Mouse (Mus musculus): ENCODE results near the gene Vdr.
A peak's percentile ranks its signal among the peaks of the same experiment; 100 is the strongest.

The Vdr gene

DNA sequence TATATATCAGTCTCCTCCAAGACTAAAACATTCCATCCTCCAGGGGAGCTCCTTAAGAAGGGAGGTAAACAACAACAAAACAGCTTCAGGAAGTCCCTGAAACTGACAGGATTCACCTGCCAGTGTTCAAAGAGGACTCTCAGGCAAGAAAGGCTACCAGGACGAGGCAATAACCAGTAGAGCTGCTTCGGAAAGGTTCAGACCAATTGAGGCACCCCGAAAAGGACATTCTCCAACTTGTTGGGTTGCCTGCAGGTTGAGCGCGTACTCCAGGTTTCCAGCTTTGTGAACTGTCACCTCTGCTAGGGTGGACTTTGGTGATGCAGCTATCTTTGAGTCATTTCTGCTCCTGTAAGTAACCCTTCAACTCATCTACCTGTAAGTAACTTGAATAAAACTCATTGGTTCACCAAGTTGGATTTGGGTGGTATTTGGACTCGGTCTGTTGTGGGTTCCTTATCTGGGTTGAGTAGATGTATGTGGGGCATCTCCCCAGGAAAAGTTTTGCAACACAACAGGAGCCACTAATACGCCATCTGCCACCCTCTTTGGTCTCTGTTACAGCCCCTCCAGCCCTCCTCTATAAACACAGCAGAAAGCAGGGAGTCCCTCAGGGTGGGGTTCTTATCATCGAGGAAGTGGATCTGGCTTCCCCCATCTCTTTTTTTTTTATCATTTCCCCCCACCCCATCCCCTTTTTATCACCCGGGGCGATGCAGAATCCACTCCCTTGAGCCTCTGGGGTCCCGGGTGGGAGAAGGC, 64.1 kb downstream of the Vdr start:
- DNase-seq (ENCODE audit: low spot score): no peak

DNA sequence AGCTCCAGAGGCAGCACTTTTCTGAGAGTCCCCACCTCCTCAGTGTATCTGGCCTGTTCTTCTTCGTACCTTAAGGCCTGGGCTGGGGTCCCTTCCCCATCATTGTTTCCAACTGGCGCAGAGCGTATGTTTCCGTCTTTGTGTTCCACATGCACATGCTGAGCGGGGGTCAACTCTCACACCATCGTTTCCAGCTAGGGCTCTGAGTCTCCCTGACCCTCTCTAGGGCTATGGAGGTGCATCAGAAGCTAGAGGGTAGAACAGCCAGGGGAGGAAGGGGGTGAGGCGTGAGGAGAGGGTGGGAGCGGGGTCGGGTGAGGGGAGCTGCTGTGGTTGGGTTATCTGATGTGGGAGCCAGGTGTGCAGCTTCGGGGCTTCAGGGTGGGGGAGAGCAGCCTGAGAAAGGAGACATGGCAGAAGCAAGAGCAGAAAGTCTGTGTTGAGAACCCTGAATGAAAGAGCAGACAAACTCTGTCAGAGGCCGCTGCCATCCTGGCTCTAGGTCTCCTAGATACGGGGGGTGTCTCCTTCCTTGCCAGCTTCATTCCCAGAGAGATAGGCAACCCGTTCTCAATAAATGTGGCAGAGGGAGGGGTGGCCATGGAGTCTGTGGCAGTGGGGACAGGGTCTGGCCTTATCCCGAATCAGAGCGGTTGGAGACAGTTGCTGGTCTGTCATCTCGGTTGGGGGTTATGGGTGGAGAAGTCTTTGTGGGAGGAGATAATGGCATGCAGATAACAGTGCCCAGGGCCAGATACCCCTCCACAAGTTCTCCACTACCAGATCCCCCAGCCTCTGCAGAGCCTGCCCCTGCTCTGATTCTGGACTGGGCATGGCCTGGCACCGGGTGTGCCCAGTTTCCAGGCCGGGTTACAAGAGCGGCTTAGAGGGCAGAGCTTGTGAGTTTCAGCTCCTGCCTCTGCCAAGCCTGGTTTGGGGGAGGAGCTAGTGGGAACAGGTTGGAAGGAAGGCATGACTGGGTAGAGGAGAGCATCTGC, 66.1 kb downstream of the Vdr start, which contains the start of gene Hdac7:
TSS of gene Hdac7 (minus strand) at position 466 of the 998 bp plus-strand sequence.
- no peak for DNase-seq (ENCODE audit: low spot score)

DNA sequence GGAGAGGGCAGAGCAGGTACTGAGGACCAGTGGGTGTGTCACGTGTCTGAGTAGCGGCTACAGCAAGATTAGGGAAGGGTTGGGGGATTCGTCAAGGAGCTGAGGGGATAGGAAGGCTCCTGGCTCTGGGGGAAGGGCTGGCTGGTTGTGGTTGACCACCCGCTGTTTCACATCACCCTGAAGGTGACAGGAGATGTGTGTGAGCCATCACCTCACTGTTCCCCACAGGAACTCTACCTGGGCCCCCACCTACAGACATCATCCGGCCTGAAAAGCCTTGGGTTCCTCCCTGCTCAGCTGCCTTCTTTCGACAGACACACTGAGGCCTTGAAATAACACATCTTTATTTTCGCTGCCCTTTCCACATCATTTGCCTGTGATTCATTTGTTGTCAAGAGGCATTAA, 67.2 kb downstream of the Vdr start:
- no peak for DNase-seq (ENCODE audit: low spot score)

DNA sequence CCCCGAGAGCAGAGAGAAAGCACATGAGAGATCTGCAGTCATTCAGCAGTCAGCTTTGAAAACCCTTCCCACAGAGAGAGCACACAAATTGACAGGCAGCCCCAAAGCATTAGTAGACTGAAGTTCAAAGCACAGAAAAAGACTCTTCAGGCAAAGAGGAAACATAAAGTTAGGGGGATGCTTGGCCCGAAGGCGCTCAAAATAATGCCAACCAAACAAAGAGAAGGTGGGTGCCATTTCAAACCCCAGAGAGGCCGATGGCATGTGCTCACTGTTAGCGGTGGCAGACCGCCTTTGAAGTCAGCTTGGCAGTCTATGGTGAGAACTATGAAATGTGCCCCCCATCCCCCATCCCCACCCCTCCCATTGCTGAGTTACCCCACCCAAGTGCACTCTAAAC, 68.4 kb downstream of the Vdr start:
- DNase-seq (ENCODE audit: low spot score): no peak

DNA sequence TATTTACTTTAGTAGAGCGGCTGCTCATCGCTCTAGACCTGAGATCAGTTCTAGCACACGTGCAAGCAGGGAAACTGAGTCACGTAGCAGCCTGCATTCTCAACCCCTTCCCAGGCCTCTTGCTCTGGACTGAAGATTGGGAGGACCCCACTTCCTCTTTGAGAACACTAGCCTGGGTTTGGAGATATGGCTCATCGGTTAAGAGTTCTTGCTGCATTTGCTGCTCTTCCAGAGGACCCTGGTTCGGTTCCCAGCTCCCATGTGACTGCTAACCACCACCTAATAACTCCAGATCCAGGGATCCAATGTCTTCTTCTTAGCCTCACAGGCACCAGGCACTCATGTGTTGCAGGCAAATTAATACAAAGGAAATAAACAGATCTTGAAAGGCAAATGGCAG, 69.0 kb downstream of the Vdr start:
- DNase-seq (ENCODE audit: low spot score): no peak

DNA sequence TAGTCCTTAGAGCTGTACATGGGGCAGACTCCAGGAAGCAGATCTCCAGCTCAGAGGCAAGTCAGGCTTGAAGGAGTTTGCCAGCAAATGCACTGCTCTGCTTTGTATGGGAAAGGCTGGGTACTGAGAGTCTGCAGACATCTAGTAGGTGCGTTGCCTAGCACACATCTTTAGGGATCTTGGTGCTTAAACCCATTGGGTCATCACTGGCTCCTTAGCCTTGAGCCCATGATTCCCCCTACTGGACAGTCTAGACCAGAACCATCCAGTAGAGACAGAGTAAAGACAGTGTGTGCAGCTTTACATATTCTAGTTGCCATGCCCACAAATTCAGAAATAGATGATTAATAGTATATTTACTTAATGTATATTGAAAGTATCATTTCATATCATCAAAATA, 69.6 kb downstream of the Vdr start:
- DNase-seq (ENCODE audit: low spot score): no peak

DNA sequence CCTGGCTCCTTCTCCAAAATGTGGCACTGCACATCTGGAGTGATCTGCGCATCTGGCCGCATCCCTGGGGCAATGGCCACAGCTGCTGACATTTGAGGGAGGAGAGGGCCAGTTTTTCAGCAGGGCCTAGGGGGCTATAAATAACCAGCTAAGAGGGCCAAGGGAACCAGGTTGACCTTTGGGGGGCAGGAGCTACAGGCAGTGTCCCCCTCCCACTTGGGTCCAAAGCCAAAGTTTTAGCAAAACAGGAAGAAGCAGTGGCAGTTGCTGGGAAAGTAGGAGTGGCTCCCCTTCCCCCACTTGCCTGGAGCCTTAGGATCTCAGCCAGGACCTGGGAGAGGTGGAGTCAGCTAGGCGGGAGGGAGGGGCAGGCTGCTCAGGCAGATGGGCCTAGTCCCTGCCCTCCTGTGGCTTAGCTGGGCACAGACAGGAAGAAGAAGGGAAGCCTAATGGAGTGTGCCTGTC, 70.4 kb downstream of the Vdr start:
- DNase-seq (ENCODE audit: low spot score): peak; percentile 45

DNA sequence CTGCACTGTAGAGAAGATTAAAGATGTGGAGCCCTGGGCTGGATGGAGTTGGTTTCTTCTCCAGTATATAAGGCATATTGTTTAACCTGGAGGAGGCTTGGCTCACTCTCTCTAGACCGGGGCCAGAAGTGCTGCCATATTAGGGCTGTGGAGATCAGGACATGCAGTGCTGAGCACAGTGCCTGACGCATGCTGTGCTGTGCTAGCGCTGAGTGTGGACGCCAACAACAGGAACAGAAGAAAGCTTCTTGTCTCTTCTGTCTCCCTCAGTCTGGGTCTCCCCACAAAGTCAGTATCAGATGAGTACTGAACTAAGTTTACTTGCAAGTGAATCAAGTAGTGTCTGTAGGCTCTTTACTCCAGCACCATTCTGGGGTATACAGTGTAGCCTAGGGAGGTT, 71.0 kb downstream of the Vdr start:
- DNase-seq (ENCODE audit: low spot score): no peak

DNA sequence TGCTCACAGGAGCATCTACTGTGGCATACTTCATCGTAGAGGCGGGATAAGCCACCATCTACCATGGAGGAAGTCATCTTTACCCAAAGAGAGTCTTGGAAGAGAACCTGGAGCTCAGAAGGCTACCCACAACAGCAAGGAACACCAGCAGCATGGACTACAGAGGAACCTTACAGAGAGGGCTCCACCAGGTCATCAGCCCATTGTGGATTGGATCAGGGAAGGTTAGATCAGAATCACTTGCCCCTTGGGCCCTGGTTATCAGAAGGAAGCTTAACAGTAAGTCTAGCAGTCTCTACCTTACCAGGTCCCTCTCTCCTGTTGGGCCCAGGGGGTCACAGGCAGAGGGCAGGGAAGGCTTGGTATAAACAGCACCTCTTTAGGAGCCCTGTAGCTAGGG, 71.4 kb downstream of the Vdr start:
- no peak for DNase-seq (ENCODE audit: low spot score)

DNA sequence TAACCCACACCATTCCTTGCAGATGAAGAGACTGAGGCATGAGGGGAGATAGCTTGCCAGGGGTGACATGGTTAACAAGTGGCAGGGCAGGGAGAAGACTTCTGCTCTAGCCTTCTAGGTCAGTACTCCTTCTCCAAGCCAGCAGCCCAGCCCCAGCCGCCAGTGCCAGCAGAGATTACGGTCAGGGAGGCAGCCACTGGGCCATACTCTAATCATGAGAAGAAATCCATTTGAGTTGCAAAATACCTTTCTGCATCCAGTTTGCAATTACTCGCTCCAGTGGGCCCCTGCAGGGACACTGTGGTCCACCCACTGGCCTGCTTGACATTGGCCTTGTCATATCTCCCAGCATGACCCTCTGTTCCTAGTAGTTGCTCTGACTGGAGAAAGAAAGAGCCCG, 72.0 kb downstream of the Vdr start:
- DNase-seq (ENCODE audit: low spot score): peak; percentile 77

DNA sequence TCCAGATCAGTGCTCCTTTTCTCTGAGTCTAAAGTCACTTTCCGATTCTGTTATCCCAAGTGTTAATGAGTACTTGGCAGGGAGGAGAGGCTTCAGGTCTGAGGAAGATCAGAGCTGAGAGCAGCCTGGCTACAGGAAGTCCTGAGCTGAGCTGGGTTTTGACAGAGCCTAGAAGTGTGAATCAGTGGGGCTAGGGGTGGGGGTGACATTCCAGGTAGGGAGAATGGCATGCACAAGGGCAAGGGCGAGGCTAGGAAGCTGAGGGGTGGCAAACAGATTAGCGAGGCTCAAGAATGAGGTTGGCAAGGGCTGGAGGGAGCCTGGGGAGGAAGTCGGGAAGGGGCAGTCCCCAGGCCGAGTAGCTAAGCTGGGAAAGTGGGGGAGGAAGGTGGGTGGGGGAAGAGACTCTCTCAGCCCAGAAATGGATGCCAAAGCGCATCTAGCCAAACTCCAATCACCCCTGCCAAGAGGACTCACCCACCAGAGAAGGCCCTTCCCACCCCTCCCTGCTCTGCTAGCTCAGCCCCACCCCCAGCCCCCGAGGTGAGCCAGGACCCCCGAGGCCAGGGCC, 72.9 kb downstream of the Vdr start:
- no peak for DNase-seq (ENCODE audit: low spot score)

DNA sequence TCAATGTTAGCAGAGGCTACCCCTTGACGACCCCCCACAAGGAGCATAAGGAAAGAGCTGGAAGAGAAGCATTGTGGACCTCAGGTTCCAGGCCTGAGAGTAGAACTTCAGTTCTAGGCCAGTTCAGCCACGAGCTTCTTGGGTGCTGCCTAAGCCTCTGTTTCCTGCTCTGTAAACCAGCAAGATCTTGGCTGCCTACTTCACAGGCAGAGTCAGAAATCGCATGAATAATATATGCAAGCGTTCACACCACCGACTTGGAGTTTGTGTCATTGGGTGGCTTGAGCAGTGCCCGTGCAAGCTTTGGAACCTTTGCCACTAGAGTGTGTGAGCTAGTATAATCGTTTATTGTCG, 73.6 kb downstream of the Vdr start:
- no peak for DNase-seq (ENCODE audit: low spot score)

DNA sequence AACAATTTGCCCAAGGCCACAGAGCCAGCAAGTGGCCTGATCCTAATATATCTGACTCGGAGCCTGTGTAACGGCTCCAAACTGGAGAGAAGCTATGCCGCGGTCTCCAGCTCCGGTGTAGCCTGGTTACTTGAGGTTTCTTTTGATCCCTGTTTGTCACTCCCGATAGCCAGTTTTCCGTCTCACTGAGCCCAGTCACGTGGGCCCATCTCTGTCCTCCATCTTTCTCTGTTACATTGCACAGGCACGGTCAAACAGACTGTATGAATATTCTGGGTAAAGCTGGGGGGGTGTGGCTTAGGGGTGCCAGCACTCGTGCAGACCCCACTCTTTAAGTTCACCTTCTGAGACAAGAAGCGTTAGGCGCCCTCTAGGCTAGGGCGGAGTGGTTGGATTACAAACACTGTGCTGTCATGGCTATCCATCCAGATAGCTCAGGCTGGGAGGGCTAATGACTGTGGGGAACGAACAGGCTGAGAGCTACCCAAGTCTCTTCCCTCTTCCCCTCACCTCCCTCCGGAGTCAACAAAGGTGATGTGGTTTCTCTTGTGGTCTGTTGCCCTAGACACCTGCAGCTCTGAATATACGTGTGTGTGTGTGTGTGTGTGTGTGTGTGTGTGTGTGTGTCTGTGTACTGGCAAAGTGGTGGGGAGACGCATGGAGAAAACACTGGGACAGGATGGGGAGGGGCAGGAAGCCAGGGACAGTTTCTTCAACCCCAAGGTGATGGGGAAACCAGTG, 74.1 kb downstream of the Vdr start:
- no peak for DNase-seq (ENCODE audit: low spot score)

DNA sequence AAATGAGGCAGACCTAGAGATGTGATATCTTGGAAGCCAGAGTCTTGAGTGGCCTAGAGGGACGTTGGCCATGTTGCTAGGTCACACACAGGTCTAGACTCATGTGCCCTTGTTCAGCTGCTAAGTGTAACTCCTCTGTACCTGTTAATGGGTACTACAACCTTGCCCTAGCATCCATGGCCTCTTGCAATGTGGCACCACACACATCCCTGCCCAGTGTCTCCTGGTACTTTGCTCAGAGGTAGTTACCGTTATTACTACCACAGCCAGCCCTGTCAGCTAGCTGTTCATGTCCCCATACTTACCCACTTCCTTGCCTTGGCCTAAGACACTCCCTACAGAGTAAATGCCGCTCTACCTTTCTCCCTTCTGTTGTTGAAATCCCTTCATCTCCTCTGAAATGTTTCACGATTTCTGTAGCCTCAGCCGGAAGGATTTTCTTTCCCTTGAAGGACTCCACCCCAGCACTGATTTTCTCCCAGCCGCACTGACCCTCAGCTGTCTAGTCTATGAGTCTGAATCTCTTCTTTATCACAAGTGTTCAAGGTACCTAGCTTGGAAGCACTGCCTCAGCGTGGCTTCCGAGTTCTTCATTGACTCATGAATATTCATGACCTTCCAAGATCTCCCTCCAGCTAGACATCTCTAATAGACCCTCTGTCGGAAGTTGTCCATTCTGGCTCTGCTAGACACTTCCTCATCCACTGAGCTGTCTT, 77.5 kb downstream of the Vdr start:
- DNase-seq (ENCODE audit: low spot score): no peak

DNA sequence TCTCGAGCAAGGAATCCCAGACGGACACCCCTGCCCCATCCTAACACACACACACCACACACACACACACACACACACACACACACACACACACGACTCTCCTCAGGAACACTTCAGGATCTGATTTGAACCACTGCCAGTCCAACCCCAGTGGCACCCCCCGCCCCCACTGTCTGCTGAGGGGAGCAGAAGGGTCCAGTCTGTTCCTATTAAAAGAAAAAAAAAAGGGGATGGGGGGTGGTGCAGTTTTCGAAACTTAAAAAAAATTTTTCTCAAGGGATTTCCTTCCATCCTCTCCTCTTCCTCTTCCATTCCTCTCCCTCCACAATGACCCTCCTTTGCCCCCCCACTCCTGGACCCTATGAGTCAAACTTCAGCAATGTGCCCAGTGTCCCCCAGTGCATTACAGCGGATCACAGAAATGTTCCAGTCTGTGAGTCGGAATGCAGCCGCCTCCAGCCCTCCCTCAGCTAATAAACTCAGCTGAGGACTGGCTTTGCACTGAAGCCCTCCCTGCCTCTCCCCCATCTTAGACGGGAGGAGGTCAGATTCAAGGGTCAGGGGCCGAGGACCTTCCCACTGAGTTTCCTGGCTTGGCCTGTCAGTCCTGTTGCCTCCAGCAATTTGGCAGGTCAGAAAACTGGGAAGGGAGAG, 78.3 kb downstream of the Vdr start:
- DNase-seq (ENCODE audit: low spot score): peak; percentile 28

DNA sequence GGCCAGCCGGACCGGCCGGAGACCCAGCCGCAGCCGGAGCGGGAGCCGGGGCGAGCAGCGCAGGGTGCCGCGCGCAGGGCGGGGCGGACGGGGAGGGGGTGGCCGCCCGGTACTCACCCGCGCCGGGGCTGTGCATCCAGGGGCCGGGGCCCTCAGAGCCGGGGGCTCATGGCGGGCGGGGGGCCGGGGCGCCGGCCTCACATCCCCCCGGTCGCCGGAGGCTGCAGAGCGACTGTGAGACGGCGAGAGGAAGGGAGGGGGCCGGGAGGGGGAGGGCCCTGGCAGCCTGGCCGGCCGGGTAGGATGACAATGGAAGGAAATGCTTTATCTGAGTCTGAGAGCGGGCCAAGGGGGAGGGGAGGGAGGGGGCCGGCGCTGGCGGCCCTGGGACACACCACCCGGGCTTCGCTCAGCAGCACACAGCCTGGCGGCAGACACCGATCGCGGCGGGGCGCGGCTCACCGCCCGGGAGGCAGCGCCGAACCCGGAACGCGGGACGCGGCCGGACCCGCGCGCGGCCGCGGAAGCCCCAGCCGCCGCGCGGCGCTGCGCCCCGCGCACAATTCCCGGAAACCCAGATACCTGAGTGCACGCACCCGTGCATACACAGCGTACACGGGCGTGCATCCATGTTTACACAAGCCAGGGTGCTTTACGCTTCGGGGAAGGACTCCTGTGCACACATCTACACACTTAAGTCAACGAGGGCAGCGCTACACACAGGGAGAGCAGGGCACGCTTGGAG, 79.0 kb downstream of the Vdr start:
- peak; percentile 72 for DNase-seq (ENCODE audit: low spot score)

DNA sequence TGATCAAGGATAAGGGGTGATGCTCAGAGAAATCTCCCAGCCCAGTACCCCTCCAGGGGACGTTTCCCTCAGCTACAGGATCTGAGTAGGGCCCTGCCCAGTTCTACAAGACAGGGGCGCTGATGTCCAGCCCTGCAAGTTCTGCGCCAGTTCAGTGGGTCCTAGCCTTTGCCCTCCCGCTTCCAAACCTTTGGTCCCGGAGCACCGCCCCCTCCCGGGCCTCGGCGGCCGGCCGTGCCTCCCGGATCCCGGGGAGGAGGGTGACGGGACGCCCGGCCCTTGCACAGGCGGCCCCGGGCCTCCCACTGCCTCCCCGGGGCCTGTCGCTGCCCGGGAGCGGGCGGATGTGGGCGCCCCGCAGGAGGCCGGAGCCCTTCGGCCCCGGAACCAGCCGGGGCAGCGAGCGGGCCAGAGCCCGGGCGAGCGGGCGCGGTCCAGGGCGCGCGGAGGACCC, 79.6 kb downstream of the Vdr start:
- no peak for DNase-seq (ENCODE audit: low spot score)

DNA sequence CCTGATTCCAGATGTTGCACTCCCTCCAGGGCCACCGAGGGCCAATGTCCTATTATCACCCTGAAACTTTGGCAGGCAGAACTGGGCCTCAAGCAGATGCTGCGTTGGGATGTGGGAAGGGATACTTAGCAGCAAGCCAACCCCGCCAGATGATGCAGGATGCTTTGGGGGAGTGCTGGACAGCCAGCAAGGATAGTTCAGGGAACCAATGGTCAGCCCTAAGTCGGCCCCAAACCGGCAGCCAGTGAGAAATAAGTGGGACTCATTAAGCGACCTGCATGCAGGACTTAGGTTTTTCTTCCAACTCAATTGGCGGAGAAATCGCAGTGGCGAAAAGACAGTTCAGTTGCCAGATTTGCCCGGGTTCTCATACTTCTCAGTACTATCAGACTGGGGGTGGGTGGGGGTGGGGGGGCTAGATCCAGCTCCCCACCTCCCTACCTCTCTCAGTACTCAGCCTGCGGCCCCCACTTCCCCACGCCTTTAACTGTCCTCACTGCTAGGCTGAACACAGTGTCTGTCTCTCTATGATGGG, 80.1 kb downstream of the Vdr start:
- DNase-seq (ENCODE audit: low spot score): peak; percentile 50

DNA sequence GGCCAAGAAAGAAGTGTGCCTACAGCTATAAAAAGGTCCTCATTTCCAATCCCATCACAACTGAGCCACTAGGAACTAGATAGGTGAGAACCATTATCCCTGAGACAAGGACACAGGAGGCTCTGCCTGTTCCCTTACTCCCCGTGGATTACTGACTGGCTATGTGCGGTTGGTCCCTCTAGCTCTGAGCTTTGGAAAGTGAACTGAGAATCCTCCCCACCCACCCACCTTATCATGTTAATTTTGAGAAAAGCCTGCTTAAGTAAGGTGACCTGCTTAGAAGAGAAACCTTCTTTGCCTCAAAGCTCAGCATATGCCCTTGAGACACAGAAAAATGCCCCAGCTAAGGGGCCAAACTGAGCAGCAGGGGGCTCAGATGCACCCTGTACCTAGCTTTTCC, 81.0 kb downstream of the Vdr start:
- DNase-seq (ENCODE audit: low spot score): no peak

DNA sequence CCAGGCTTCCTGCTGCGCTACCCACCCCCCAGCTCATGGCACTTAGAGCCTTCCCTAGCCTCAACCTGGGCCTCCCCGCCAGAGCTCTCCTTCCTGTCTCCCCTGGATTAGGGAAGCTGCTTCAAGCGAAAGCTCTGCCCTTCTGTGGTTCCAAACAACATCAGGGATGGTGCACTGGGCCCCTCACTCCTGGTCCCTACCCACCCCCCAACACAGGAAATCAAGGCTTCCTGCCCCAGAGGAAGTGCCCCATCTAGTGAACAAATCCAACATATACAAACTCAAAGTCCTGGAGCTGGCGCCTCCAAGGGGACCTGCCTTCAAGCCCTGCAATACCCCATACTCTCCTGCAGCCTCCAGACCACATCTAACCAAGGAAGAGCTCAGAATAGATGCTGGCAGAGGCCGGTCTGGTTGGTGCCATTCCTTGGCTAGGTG, 81.5 kb downstream of the Vdr start:
- DNase-seq (ENCODE audit: low spot score): no peak

Data from retina, embryonic 14.5 days (tissue).